Mouse (Mus musculus) ES-Bruce4 (cell line): ENCODE measurements at regions not wholly inside any gene's neighbourhood (a gene's known extent, or its start where the extent isn't known, plus 50 kb on each side); places are given as distances from the start of the nearest gene placed in this dataset.

Experiments
- CTCF ChIP-seq: IDR thresholded peaks from one replicate; pipeline ENCODE4 v1.8.1; 2011; ENCODE audit warnings: low read depth, low read length
- EP300 ChIP-seq: IDR thresholded peaks from 2 replicates; pipeline ENCODE4 v1.6.1; 2011; ENCODE audit warnings: low read depth, low read length; ENCODE audit not compliant: insufficient read depth
- POLR2A ChIP-seq: IDR thresholded peaks from one replicate; pipeline ENCODE4 v1.8.1; 2011; ENCODE audit warnings: low read length; ENCODE audit not compliant: insufficient read depth

GRCm38 (mm10) chr2:108156189-108156588 lies 865.8 kb downstream of the Kcna4 start:
- TF ChIP-seq CTCF (no peak), POLR2A (no peak), EP300 (no peak)
